Mouse (Mus musculus) olfactory bulb, adult 2 months (tissue): ENCODE data around the gene Wbp4.

Experiments
- CTCF ChIP-seq: fragments of 200-500 bp; IDR thresholded peaks from 2 replicates; pipeline ENCODE4 v1.5.1; 2012; ENCODE audit warnings: low read depth, mild to moderate bottlenecking, low read length, moderate library complexity; ENCODE audit not compliant: insufficient read depth
- POLR2A ChIP-seq: fragments of 200-500 bp; IDR thresholded peaks from 2 replicates; pipeline ENCODE4 v1.6.1; 2012; ENCODE audit warnings: mild to moderate bottlenecking, low read depth, low read length, moderate library complexity; ENCODE audit not compliant: insufficient read depth

DNA sequence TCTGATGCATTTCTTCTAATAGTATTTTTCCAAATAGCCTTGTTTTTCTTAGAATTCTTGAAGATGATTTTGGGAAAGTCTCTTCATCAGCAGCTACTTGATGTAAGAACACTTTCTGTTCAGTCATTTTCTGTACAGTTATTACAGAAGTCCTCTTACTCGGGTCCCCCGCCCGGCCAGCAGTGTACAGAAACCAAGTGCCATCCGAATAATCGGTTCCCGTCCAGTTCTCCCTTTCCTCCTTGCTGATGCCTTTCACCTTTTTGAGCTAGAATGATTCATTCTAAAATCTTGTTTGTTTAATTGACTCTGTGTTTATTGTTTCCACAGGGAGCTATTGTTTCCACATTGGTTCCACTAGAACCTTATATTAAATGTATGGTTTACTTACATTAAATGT, 49.4 kb upstream of the Wbp4 start:
- TF ChIP-seq POLR2A (no peak), CTCF (no peak)
